Mouse (Mus musculus): ENCODE results near the gene Ndufaf2.
A peak's percentile ranks its signal among the peaks of the same experiment; 100 is the strongest.

Gene Ndufaf2

DNA sequence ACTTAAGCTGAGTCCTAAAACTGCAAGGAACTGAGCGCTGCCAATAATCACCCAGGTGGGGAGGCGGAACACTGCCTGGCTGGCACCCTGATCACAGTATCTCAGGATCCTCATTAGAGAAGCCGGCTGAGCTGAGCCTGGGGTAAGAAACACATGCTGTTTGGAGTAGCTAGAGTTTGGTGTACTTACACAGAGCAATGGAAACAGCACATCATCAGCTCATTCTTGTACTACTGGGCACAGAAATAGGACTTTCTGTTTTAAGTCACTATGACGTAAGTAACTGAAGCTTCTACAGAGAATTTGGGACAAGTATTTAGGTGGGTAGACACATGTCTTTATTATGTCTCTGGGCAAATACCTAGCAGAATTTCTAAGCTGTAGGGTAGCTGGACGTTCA is 72.4 kb downstream of the Ndufaf2 start:
- DNase-seq (ENCODE audit: low spot score) = no peak

DNA sequence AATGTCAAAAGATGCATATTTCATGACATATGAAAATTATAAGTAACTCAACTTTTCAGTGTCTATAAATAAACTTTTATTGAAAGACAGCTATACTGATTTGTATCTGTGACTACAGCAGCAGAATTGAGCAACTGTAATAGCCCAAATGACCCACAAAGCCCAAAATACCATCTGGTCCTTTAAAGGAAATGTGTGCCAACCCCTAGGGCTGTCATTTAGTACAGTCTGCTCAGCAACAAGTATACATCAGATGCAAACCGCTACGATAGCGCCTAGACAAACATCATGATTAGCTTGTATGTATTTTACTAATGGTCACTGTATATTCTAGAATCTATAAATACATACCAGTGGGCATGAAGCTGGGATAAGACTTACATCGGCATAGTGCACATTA is 74.3 kb downstream of the Ndufaf2 start:
- DNase-seq (ENCODE audit: low spot score) = no peak

DNA sequence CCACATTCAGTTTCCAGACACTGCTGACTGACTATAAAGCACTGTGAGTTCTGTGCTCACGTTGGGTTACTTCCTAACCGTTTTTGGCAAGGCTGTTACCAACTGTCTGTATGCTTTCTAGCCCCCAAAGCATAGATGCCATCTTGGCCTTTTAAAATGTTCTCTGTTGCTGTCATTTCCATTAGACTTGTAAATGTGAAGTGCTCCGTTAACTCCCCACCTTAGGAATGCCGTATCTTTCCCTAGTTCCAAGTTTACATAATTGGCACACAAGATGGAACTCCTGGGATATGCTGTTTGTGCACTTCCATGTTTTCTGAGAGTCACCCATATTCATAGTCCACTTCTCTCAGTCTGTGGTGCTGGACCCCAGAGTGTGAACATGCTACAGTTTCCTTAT is 80.5 kb downstream of the Ndufaf2 start:
- DNase-seq (ENCODE audit: low spot score) = no peak

DNA sequence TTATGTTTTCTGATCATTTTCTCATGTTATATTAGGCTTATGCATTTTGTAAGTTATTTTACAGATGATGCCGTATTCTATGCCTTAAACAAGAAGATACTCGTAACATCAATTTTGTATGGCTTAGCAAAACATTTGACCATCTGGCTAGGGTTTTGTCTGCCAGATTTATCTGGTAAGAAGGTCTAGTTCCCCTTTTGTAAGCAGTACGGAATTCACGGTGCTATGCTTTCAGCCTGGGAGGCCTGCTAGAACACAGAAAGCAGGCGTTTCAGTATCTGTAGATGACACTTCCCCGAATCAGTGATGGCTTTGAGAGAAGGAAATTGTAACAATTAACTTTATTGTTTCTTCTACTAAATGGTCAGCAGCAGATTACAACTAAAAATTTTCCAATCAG is 80.9 kb downstream of the Ndufaf2 start:
- peak; percentile 13 for DNase-seq (ENCODE audit: low spot score)

DNA sequence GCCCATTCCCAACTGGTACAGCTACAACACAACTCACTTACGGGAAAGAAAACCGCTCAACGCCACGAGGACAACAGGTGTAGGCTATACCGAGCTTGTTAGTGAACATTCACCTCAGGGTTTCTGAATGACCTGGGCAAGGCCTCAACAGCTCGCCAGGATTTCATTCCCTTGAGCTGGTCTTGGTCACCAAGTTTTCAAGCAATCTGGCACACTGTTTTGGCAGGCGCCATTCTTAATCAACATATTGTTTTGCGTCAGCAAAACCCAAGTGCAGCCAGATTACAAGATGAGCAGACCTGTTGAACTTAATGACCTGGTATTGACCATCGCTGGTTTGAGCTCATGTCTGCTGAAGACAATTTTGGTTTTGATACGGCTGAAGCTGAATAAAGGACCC is 88.3 kb downstream of the Ndufaf2 start:
- no peak for DNase-seq (ENCODE audit: low spot score)

DNA sequence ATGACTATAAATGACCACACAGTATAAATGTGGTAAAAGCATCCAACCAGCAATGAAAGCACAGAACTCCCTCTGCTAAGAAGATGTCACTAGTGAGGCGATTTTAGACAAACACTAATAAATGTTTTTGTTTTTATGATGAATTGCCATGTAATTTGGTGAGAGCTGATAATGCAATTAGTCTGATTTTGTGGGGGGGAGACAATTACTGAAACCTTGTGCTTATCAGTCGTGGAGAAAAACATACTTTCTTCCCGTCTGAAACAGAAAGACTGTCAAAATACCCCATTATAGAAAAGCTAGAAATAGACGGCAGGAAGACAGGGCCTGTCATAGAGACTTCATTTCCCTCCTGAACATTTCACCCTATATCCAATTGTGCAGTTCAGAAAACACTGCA is 89.3 kb downstream of the Ndufaf2 start:
- DNase-seq (ENCODE audit: low spot score) = no peak

DNA sequence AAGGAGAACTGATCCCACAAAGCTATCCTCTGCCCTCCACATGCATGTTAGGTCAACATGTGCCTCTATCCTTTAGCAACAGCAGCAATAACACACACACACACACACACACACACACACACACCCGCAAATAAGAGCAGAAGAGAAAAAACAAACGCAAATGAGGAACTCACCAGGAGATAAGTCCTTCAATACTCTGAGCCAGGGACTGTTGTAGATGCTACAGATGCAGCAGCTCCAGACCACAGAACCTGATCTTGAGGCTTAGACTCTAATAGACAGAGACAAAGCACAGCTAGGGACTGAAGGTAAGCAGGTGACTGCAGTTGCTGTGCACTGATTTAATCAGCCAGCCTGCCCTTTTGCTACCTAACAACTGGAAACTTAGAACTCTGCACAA is 92.4 kb downstream of the Ndufaf2 start:
- no peak for DNase-seq (ENCODE audit: low spot score)

DNA sequence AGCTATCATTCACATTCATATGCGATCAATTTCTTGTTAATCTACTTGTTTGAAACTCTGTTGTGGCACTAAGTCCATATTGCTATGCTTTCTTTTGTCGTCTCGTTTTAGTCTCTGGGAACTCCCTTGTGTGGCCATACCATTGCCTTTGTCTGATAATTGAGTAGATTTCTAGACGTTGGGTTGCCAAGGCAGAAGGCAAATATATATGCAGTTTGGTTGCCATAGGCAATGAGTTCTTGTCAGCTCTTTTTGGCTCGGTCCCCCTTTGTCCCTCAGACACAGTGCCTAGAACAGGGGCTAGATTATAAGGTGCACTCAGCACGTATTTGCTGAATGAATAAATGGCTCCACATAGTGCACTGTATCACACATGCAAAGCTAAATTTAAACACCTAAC is 94.1 kb downstream of the Ndufaf2 start:
- DNase-seq (ENCODE audit: low spot score) = no peak

DNA sequence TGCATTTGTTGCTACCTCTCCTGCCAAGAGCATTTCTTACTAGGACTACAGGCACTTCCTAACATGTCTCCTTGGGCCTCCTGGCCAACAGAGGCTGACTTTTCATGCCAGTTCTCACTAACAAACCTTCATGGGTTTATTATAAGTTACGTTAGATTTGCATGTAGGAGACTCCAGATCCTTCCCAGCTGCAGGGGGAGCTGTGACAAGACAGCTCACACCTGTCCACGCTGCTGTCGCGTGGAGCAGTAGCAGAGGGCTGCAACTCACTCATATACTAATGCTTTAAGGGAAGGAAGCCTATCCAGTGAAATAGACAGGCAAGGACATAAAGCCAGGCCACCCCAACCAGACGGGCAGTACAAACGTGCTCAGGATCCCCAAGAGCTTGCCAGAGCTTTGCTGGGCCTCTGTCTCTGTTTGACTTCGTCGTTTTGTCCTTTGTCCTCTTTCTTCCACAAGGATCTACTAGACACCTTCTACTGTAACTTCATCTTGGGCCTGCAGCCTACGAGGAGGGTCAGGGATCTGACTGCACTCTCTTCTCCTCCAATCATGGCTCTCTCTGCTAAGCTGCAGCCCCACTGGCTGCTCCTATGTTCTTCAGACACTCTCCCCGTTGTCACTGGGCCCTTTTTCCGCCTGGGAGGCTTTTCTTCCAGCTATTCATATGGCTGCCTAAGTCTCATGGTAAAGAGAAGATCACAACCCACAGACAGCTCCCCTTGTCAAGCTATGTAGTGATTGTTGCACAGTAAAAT is 94.9 kb downstream of the Ndufaf2 start:
- no peak for DNase-seq (ENCODE audit: low spot score)

DNA sequence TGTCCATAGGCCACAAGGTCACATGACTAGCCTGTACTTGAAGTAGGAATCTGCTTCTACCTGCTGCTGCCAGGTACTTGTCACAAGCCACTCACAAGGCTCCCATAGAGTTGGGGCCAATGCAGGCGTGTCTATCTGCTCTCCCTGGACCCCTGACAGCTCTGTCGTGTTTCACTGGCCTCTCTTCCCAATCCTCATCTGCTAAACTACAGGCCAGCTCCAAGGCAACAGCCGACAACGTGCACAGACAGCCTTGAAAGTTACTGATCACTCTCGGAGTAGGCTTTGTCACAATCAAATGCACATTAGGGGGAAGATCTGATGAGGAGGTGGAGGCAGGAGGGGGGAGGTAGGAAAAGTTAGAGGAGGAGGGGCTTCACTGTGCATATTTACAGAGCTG is 95.5 kb downstream of the Ndufaf2 start:
- no peak for DNase-seq (ENCODE audit: low spot score)

DNA sequence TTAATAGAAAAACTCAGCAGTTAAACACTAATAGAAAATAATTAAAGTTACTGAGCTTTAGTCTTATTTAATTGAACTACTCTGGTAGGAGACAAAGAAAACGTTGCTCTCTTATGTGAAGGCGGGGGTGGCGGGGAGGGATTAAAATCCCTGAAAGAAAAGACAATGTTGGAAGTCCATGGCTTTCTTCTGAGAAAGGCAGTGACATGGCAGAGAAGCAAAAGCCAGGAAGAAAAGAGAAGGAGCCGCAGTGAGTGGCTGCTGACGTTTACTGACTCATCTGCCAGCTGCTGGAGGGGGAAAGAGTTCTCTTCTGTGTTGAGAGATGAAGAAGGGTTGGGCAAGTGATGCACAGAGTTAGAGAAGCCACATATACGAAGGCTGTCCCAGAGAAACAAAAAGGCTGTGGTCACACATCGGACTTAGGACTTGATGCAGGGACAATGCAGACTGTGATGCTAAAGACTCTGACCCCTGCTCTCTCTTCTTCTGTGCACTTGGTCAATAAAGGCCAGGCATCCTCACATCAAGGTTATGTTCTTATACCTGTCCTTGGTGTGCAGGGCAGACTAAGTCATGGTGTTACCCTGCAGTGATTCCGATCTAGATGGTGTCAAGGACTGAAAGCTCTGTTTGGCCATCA is 97.4 kb downstream of the Ndufaf2 start:
- DNase-seq (ENCODE audit: low spot score) = no peak

DNA sequence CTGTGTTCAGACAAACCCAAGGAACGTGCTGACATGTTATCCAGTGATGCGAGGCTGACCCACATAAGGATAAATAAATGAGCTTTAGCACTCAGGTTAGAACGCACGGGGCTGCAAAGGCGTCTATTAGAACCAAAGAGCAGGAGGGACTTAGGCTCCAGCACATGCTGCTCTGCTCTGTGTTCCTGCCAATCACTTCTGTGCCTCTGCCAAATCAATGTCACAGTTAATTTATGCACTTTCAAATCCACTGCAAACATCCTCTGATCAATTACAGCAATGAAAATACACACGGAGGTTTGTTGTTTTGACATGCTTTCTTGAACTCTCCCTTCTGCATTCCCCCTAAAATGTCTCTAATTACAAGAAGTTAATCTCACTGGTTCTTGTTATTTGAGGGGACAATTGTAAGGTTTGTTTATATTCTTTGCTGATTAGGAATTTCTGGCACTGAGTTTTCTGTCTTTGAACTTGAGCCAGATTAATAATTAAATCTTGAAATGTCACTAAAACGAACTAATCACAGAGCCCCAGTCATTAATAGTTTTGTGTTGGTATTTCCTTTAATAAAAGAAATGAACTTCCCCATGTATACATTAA is 98.0 kb downstream of the Ndufaf2 start:
- DNase-seq (ENCODE audit: low spot score) = no peak

DNA sequence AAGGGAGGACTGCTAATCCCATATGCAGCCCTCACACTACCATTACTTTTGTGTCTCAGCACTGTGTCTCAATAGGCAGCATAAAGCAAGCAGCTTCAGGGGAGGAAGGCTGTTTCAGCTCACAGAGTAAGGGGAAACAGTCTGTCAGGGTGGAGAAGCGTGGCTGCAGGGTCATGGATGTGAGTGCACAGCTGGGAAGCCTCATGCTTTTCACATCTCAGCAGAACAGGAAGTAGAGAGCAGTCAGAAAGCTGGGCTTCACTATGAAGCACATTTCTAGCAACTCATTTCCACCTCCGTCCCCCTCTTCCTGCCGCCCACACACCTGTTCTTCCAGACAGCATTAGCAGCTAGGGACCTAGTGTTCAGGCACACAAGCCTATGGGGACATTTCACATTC is 101.5 kb downstream of the Ndufaf2 start:
- no peak for DNase-seq (ENCODE audit: low spot score)

DNA sequence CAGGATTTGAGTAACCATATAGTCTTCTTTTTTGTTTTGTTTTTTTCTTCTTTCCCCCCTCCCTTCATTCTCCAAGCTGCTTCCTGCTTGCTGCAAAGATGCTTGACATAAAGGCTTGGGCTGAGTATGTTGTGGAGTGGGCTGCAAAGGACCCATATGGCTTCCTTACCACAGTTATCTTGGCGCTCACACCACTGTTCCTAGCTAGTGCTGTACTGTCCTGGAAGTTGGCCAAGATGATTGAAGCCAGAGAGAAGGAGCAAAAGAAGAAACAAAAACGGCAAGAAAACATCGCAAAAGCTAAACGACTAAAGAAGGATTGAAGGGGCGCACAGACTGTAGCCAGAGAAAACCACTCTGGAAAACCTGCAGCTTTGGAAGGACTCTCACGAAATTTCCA is 111.1 kb downstream of the Ndufaf2 start:
- peak; percentile 17 for DNase-seq (ENCODE audit: low spot score)

DNA sequence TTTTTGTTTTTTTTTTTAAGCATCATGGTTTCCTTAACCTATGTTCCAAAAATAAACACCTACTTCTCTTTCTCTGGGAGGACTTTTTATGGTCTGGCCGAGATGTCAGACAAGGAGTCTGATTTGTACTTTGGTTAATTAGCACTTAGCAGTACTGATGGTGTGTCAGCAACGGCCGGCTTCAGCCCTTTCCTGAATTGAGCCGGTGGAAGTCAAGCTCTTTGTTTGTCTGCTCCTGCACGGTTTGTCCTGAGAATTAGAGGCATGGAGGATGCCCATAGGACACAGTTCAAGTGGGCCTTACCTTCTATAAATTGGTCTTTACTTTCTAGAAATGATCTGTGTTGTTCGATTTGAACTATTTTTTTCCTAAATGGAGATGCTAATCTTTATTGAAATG is 111.5 kb downstream of the Ndufaf2 start:
- DNase-seq (ENCODE audit: low spot score) = no peak

DNA sequence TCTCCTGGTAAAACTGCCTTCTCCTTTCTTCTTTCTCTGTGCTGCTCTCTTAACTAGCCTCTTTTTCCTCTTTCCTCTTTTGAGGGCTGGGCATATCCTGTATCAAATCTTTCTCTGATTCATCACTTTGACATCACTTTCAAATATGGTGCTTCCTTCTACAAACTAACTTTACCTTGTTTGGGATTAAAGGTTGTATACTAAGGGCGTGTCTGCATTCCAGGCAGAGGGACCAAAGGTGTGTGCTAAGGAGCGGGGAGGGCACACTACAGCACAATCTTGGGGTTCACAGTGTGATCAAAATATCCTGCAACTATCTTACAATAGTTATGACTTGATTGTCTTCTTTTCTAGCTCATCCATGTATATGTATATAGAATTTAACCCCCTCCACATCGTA is 112.4 kb downstream of the Ndufaf2 start:
- no peak for DNase-seq (ENCODE audit: low spot score)

DNA sequence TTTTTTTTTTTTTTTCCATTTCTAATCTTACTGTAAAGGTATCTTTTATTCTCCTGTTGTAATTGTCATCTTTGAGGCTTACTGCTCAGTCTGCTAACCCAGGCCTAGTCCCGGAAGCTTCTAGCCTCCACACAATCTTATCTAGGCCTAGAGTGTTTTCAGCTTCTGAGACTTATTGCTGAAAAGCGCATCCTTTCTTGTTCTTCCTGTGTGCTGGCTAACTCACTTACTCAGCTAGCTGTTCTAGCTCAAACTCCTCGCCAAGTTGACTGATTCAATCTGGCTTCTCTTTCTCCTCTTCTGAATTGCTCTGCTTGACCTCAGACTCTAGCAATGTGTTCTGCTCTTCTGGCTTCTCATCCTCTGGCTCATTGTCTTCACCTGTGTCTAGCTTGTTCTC is 112.8 kb downstream of the Ndufaf2 start:
- no peak for DNase-seq (ENCODE audit: low spot score)

DNA sequence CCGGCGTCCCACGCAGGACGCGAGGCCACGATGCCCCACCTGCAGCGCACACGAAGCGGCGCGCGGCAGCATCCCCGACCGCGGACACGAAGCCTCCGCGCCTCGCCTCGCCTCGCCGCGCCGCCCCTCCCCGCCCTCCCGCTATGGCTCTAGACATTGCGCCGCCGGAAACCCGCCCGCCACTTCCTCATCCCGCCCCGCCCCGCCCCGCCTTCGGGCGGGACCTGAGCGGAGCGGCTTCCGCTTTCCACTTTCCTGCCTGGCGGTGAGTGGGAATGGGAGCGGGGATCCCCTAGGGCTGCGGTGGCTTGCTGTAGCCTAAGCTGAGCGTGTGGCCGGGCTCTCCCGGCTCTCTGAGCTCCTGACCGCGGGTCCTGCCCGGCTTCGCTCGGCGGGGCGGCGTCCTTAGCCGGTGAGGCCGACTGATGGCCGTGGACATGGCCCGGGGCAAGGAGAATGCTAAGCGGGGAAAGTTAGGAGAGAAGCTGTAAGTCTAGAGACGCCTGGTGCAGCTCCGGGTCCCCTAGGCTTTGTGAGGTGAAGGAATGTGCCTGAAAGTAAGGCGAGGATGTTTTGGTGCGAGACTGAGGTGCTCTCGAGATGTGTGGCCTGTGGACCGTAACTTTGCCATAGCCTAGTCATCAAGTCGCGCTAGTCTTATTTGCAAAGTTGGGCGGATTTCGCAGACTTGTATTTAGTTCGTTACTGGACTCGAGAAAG is 114.0 kb downstream of the Ndufaf2 start, which contains the start of gene Smim15:
Smim15 (plus strand) TSS at position 225 of the 720 bp plus-strand sequence.
- DNase-seq (ENCODE audit: low spot score) = peak; percentile 86

DNA sequence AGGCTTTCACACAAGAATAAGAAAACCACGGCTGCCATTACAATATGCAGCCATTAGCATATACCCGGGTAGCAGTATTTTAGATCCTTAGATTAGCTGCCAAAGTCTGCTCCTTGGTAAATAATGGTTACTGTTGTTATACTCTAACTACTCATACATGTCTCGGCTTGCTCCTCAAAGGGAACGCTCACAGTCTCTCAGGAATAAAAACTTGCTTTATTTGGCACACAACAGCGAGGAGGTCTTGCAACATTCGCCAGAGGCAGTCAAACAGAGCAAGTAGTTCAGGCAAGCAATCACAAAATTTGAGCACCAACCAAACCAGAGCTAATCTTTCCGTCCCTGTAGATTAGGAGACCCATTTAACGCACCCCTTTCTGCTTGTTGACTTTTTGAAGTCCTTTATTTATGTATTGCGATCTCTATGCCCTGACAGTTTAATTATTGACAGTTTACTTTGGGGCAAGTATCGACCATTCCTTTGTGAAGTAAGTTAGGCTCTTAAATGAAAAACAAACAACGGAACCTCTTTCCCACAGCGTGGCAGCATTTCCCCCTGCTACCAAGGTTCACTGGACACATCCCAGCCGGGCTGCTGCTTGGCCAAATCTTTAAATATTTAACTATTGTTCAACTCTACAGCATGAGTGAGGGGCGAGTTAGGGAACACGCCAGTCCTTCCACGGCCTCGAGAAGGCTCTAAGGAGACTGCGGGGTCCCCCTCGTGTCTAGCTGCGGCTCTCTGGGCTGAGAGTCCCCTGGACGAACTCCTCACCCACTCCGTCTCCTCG is 114.8 kb downstream of the Ndufaf2 start:
- DNase-seq (ENCODE audit: low spot score) = peak; percentile 40

DNA sequence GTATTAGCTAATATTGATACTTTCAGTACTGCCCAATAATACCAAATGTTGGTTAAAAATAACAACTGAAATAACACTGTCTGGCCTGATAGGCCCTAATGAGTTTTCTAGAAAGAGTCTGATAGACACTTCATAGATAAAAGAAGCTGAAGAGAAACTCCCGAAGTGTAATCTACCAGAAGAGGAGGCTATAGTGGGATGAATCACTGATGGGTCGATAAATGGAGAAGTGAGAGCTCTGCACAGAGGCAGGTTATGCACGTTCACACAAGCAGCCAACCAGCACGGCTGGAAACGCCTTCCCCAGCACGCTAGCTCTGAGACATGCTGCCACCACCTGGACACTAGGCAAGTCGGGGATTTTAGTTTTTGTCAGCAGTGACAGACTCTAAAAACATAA is 117.1 kb downstream of the Ndufaf2 start:
- DNase-seq (ENCODE audit: low spot score) = peak; percentile 81

DNA sequence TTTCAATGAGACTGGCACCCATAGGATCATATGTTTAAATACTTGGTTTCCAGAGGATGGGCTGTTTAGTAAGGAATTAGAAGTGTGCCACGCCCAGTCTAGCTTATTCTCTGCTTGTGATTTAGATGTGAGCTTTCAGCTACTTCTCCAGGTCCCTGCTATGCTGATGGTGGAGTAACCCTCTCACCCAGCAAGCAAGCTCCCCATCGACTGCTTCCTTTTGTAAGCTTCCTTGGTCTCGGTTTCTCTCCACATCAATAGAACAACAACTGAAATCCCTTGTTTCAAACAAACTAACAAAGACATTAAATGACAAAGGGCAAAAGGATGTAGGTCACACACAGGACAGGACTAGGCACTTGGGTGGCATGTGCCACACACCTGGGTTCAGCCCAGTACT is 118.0 kb downstream of the Ndufaf2 start:
- DNase-seq (ENCODE audit: low spot score) = no peak

DNA sequence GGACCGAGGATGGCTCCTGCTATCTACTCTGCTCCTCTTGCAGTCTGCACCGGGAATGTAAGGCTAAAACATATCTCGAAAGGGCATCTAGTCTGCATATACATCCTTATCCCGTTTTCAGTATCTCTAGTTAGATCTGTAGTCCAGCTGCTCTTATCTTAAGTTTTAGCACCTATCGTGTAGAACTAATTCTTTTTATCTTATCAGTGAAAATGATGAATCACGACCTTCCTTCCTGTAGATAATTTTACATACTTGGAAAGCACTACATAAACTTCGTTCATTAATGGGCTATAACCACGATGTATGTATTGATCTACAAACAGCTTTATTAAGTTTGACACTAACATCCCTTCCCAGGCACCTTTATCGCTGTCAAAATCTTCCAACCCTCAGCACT is 118.5 kb downstream of the Ndufaf2 start:
- no peak for DNase-seq (ENCODE audit: low spot score)

All from layer of hippocampus, adult 11-12 months (tissue).